Mouse (Mus musculus): ENCODE results near the gene Fam3c.
"Not testable (repeated sequence)": the region's sequence is repeated elsewhere in the genome, so short reads cannot be mapped to it uniquely, and the experiment has no call there.

Fam3c gene

GRCm38 (mm10) chr6:22290790-22291189, 65.3 kb downstream of the Fam3c start:
- H3K36me3 ChIP-seq (ENCODE audit: control insufficient read depth, insufficient read depth, low read length, poor library complexity, severe bottlenecking), result no peaks in the 10 kb centered on the region
- DNase-seq (ENCODE audit: low read depth, low spot score), result no peak

GRCm38 (mm10) chr6:22289461-22290021, 66.5 kb downstream of the Fam3c start:
- no peaks in the 10 kb centered on the region; the same call in 1 of the 2 replicates for H3K27me3 ChIP-seq (ENCODE audit: control insufficient read depth, insufficient read depth, low read length, poor library complexity, severe bottlenecking)
- DNase-seq (ENCODE audit: low read depth, low spot score), result no peak
- H3K36me3 ChIP-seq (ENCODE audit: control insufficient read depth, insufficient read depth, low read length, poor library complexity, severe bottlenecking), result no peaks in the 10 kb centered on the region

More at GRCm38 (mm10) chr6:22290790-22291189, 65.3 kb downstream of the Fam3c start:
- H3K27me3 ChIP-seq (ENCODE audit: control insufficient read depth, insufficient read depth, low read length, poor library complexity, severe bottlenecking), result no peaks in the 10 kb centered on the region; the same call in 1 of the 2 replicates

- DNase-seq (ENCODE audit: low read depth, low spot score), result peak; percentile 44
- H3K36me3 ChIP-seq (ENCODE audit: control insufficient read depth, insufficient read depth, low read length, poor library complexity, severe bottlenecking), result no peaks in the 10 kb centered on the region
- no peaks in the 10 kb centered on the region; the same call in 1 of the 2 replicates for H3K27me3 ChIP-seq (ENCODE audit: control insufficient read depth, insufficient read depth, low read length, poor library complexity, severe bottlenecking)
Observed at GRCm38 (mm10) chr6:22288737-22289460, 67.1 kb downstream of the Fam3c start.

- no peaks in the 10 kb centered on the region; the same call in 1 of the 2 replicates for H3K27me3 ChIP-seq (ENCODE audit: control insufficient read depth, insufficient read depth, low read length, poor library complexity, severe bottlenecking)
- no peaks in the 10 kb centered on the region for H3K36me3 ChIP-seq (ENCODE audit: control insufficient read depth, insufficient read depth, low read length, poor library complexity, severe bottlenecking)
- DNase-seq (ENCODE audit: low read depth, low spot score), result no peak
Observed at GRCm38 (mm10) chr6:22288004-22288736, 67.9 kb downstream of the Fam3c start, which contains the start of gene Wnt16. Wnt16 (plus strand) TSS chr6:22288227.

- no peaks in the 10 kb centered on the region for H3K27me3 ChIP-seq (ENCODE audit: control insufficient read depth, insufficient read depth, low read length, poor library complexity, severe bottlenecking)
- no peaks in the 10 kb centered on the region for H3K36me3 ChIP-seq (ENCODE audit: control insufficient read depth, insufficient read depth, low read length, poor library complexity, severe bottlenecking)
- DNase-seq (ENCODE audit: low read depth, low spot score), result no peak
Observed at GRCm38 (mm10) chr6:22282405-22282804, 73.6 kb downstream of the Fam3c start.

GRCm38 (mm10) chr6:22280217-22280861, 75.7 kb downstream of the Fam3c start:
- no peak for DNase-seq (ENCODE audit: low read depth, low spot score)
- H3K36me3 ChIP-seq (ENCODE audit: control insufficient read depth, insufficient read depth, low read length, poor library complexity, severe bottlenecking), result no peaks in the 10 kb centered on the region
- H3K27me3 ChIP-seq (ENCODE audit: control insufficient read depth, insufficient read depth, low read length, poor library complexity, severe bottlenecking), result no peaks in the 10 kb centered on the region

- Histone ChIP-seq H3K27me3 (ENCODE audit: control insufficient read depth, insufficient read depth, low read length, poor library complexity, severe bottlenecking) (no peaks in the 10 kb centered on the region), H3K36me3 (ENCODE audit: control insufficient read depth, insufficient read depth, low read length, poor library complexity, severe bottlenecking) (no peaks in the 10 kb centered on the region)
- DNase-seq (ENCODE audit: low read depth, low spot score), result no peak
Observed at GRCm38 (mm10) chr6:22277941-22278340, 78.1 kb downstream of the Fam3c start.

- Histone ChIP-seq H3K27me3 (ENCODE audit: control insufficient read depth, insufficient read depth, low read length, poor library complexity, severe bottlenecking) (no peaks in the 10 kb centered on the region), H3K36me3 (ENCODE audit: control insufficient read depth, insufficient read depth, low read length, poor library complexity, severe bottlenecking) (no peaks in the 10 kb centered on the region)
- DNase-seq (ENCODE audit: low read depth, low spot score), result no peak
Observed at GRCm38 (mm10) chr6:22269840-22270521, 86.1 kb downstream of the Fam3c start.

GRCm38 (mm10) chr6:22268677-22269076, 87.4 kb downstream of the Fam3c start:
- DNase-seq (ENCODE audit: low read depth, low spot score), result no peak
- H3K27me3 ChIP-seq (ENCODE audit: control insufficient read depth, insufficient read depth, low read length, poor library complexity, severe bottlenecking), result no peaks in the 10 kb centered on the region
- no peaks in the 10 kb centered on the region for H3K36me3 ChIP-seq (ENCODE audit: control insufficient read depth, insufficient read depth, low read length, poor library complexity, severe bottlenecking)

- DNase-seq (ENCODE audit: low read depth, low spot score), result no peak
- Histone ChIP-seq H3K27me3 (ENCODE audit: control insufficient read depth, insufficient read depth, low read length, poor library complexity, severe bottlenecking) (no peaks in the 10 kb centered on the region), H3K36me3 (ENCODE audit: control insufficient read depth, insufficient read depth, low read length, poor library complexity, severe bottlenecking) (no peaks in the 10 kb centered on the region)
Observed at GRCm38 (mm10) chr6:22267807-22268667, 88.0 kb downstream of the Fam3c start.

GRCm38 (mm10) chr6:22266018-22266417, 90.0 kb downstream of the Fam3c start:
- Histone ChIP-seq H3K36me3 (ENCODE audit: control insufficient read depth, insufficient read depth, low read length, poor library complexity, severe bottlenecking) (no peaks in the 10 kb centered on the region), H3K27me3 (ENCODE audit: control insufficient read depth, insufficient read depth, low read length, poor library complexity, severe bottlenecking) (no peaks in the 10 kb centered on the region)
- no peak for DNase-seq (ENCODE audit: low read depth, low spot score)

- not testable (repeated sequence) for H3K36me3 ChIP-seq (ENCODE audit: control insufficient read depth, insufficient read depth, low read length, poor library complexity, severe bottlenecking); H3K27me3 ChIP-seq (ENCODE audit: control insufficient read depth, insufficient read depth, low read length, poor library complexity, severe bottlenecking); DNase-seq (ENCODE audit: low read depth, low spot score)
Observed at GRCm38 (mm10) chr6:22264094-22264493, 91.9 kb downstream of the Fam3c start.

GRCm38 (mm10) chr6:22262519-22262918, 93.5 kb downstream of the Fam3c start:
- no peaks in the 10 kb centered on the region for H3K36me3 ChIP-seq (ENCODE audit: control insufficient read depth, insufficient read depth, low read length, poor library complexity, severe bottlenecking)
- H3K27me3 ChIP-seq (ENCODE audit: control insufficient read depth, insufficient read depth, low read length, poor library complexity, severe bottlenecking), result no peaks in the 10 kb centered on the region
- DNase-seq (ENCODE audit: low read depth, low spot score), result no peak

All from splenic B cell, adult 2 months (primary cell).